Mouse (Mus musculus): ENCODE results near the gene Dolk. TPM values are rescaled to one million over a fixed set of nuclear protein-coding genes. Genes with fewer than 3 reads are reported as not detected.

Gene Dolk
- polyA plus RNA-seq, 1 experiment from 2014 or later = 34.0 TPM

DNA sequence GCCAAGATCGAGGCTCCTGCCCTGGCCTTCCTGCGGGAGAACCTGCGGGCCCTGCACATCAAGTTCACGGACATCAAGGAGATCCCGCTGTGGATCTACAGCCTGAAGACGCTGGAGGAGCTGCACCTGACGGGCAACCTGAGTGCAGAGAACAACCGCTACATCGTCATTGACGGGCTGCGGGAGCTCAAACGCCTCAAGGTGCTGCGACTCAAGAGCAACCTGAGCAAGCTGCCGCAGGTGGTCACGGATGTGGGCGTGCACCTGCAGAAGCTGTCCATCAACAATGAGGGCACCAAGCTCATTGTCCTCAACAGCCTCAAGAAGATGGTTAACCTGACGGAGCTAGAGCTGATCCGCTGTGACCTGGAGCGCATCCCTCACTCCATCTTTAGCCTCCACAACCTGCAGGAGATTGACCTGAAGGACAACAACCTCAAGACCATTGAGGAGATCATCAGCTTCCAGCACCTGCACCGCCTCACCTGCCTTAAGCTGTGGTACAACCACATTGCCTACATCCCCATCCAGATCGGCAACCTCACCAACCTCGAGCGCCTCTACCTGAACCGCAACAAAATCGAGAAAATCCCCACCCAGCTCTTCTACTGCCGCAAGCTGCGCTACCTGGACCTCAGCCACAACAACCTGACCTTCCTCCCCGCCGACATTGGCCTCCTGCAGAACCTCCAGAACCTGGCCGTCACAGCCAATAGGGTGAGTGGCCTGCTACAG, 29.4 kb downstream of the Dolk start:
- ATAC-seq (replicated peaks; ENCODE audit: low FRiP score) = no peak
- no peak overlapping the region for H3K4me2 ChIP-seq
- WGBS = 96% methylated on average over 30 of the region's 30 CpGs
- H3K27ac ChIP-seq = no peak overlapping the region
- peaks cover 31% of the 10 kb centered on the region for H3K4me1 ChIP-seq
- no peaks in the 10 kb centered on the region for H3K27me3 ChIP-seq
- no peaks in the 10 kb centered on the region for H3K9me3 ChIP-seq (replicated peaks)
- H3K9ac ChIP-seq = no peak overlapping the region
- peaks cover 76% of the 10 kb centered on the region for H3K36me3 ChIP-seq
- no peak overlapping the region for H3K4me3 ChIP-seq (replicated peaks)

DNA sequence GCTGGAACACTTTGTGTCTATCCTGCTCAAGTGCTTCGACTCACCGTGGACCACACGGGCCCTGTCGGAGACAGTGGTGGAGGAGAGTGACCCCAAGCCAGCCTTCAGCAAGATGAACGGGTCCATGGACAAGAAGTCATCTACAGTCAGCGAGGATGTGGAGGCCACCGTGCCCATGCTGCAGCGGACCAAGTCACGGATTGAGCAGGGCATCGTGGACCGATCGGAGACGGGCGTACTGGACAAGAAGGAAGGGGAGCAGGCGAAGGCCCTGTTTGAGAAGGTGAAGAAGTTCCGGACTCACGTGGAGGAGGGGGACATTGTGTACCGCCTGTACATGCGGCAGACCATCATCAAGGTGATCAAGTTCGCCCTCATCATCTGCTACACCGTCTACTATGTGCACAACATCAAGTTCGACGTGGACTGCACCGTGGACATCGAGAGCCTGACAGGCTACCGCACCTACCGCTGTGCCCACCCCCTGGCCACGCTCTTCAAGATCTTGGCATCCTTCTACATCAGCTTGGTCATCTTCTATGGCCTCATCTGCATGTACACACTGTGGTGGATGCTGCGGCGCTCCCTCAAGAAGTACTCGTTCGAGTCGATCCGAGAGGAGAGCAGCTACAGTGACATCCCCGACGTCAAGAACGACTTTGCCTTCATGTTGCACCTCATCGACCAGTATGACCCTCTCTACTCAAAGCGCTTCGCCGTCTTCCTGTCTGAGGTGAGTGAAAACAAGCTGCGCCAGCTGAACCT, 30.3 kb downstream of the Dolk start:
- no peaks in the 10 kb centered on the region for H3K27me3 ChIP-seq
- no peak overlapping the region for H3K27ac ChIP-seq
- no peak overlapping the region for H3K4me2 ChIP-seq
- H3K4me1 ChIP-seq = peaks cover 34% of the 10 kb centered on the region
- H3K4me3 ChIP-seq (replicated peaks) = no peak overlapping the region
- H3K9ac ChIP-seq = no peak overlapping the region
- no peak for ATAC-seq (replicated peaks; ENCODE audit: low FRiP score)
- WGBS = 94% methylated on average over 42 of the region's 42 CpGs
- peaks cover 67% of the 10 kb centered on the region for H3K36me3 ChIP-seq
- no peaks in the 10 kb centered on the region for H3K9me3 ChIP-seq (replicated peaks)

DNA sequence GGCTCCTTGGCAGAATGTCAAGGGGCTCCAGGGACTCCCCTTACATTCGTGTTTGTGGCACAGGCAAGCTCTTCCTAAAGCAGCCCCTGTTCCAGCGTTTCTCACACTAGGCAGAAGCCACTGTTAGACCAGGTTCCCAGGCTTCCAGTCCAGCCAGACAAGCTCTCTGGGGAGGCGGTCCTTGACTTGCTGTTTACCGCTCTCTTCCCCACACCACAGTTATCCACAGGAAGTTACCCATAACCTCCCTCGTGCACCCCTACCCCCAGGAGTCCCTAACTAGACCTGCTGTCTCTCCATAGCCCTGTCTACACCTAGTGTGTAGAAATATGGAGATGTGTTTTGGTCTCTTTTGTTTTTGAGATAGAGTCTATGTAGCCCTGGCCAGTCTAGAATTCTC, 32.3 kb downstream of the Dolk start:
- Histone ChIP-seq H3K4me1 (peaks cover 30% of the 10 kb centered on the region), H3K36me3 (peaks cover 64% of the 10 kb centered on the region), H3K27ac (no peak overlapping the region), H3K4me3 (replicated peaks) (no peak overlapping the region), H3K27me3 (no peaks in the 10 kb centered on the region), H3K9me3 (replicated peaks) (no peaks in the 10 kb centered on the region), H3K4me2 (no peak overlapping the region), H3K9ac (no peak overlapping the region)
- 80% methylated on average over 5 of the region's 5 CpGs for WGBS
- ATAC-seq (replicated peaks; ENCODE audit: low FRiP score) = no peak

DNA sequence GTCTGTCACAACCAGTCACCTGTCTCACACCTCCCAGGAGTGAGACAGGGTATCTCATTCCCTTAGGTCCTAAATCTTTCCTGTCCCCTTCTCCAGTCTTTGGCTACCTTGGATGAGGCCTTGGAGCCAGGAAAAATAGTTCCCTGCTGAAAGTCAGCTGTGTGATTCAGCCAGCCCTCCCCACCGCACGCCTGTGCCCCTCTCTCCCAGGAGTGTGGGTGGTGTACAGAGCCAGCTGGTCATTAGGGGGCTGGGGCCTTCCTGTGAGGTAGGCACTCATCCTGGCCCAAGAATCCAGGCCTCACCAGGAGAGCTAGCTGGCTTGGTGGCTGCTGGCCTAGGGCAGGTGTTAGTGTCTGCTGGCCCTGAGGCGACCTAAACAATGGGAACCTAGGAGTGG, 33.6 kb downstream of the Dolk start:
- no peak overlapping the region for H3K4me2 ChIP-seq
- no peaks in the 10 kb centered on the region for H3K9me3 ChIP-seq (replicated peaks)
- H3K27ac ChIP-seq = peak overlapping the region; percentile 42
- H3K4me1 ChIP-seq = peaks cover 19% of the 10 kb centered on the region
- WGBS = 56% methylated on average over 3 of the region's 3 CpGs
- H3K4me3 ChIP-seq (replicated peaks) = no peak overlapping the region
- H3K27me3 ChIP-seq = no peaks in the 10 kb centered on the region
- ATAC-seq (replicated peaks; ENCODE audit: low FRiP score) = 0 out of 2 replicates have a peak, but pooled peaks have one; percentile 37
- peaks cover 60% of the 10 kb centered on the region for H3K36me3 ChIP-seq
- H3K9ac ChIP-seq = no peak overlapping the region

DNA sequence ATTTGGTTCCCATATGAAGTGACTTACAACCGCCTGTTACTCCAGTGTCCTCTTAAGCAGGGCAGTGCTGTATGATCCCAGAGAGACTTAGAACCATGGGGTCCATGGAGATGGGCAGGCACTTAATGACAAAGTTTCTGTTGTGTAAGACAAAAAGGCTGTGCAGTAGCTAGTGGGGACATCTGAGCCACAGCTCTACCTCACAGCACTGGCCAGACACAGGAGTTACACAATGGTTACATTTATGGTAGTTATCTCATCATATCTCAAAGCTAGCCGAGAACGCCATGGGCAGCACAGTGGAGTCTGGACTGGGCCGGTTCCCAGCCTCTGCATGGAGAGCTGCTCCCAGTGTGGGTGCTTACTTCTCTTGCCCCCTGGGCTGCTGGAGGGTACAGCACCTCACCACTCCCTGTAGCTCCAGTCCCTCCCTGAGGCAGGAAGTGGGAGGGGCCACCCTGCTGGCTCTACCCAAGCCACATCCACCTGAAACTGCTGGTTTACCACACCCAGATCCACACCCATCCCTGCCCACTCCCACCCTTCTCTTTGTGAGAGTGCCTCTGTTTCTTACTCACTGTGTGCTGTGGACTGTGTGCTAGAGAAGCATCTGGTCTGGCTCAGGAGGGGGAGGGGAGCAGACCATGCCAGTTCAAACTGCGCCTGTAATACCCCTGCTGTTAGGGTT, 34.6 kb downstream of the Dolk start:
- H3K4me2 ChIP-seq = no peak overlapping the region
- ATAC-seq (replicated peaks; ENCODE audit: low FRiP score) = peak; percentile 82
- 78% methylated on average over 5 of the region's 5 CpGs for WGBS

DNA sequence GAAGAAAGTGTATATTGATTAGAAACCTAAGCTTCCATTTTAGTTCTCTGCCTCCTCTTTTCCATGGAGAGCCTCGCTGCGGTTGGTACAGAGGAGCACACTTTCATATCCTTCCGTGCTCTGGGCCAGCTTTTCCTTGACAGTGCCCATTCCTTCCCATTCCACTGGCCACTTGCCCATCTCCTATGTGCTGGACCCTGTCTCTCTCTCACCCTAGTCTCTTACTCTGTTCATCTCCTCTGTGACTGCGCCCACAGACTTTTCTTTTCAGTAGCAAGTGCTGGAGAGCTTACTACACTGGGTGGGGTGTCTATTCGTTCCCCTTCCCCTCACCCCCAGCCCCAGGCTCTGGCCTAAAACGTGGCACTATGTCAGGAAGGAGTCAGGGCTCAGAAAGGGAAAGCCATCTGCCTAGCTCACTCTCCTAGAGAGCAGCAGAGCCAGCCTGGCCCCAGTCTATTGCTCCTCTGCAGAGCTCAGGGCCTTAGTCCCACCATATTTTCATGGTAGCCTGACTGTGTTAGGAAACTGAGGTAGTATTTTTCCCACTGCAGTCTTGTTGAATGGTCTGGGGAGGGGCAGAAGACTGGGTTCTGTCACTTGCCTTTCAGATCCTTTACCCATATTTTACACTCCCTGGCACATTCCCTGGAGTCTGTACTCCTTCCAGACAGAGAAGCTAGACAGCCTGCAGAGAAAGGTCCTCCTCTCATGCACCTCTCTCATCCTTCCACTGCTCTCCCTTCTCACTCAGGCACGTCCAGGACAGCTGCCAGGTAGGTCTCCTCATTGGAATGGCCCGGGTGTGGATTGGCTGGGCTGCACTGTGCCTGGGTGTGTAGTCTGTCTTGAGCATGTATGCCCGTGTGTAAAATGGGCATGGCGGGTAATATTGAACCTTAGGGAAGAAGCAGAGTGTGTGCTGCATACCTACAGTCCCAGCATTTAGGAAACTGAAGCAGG, 35.7 kb downstream of the Dolk start:
- peaks cover 22% of the 10 kb centered on the region for H3K4me1 ChIP-seq
- no peaks in the 10 kb centered on the region for H3K27me3 ChIP-seq
- 86% methylated on average over 10 of the region's 10 CpGs for WGBS
- no peak overlapping the region for H3K9ac ChIP-seq
- 0 out of 2 replicates have a peak overlapping the region, but pooled peaks have one; percentile 9 for H3K27ac ChIP-seq
- H3K4me2 ChIP-seq = no peak overlapping the region
- no peaks in the 10 kb centered on the region for H3K9me3 ChIP-seq (replicated peaks)
- peaks cover 50% of the 10 kb centered on the region for H3K36me3 ChIP-seq
- no peak for ATAC-seq (replicated peaks; ENCODE audit: low FRiP score)
- no peak overlapping the region for H3K4me3 ChIP-seq (replicated peaks)

More for the DNA sequence above, 34.6 kb downstream of the Dolk start:
- H3K4me3 ChIP-seq (replicated peaks) = no peak overlapping the region
- H3K9me3 ChIP-seq (replicated peaks) = no peaks in the 10 kb centered on the region
- peaks cover 22% of the 10 kb centered on the region for H3K4me1 ChIP-seq
- H3K36me3 ChIP-seq = peaks cover 52% of the 10 kb centered on the region
- no peaks in the 10 kb centered on the region for H3K27me3 ChIP-seq
- peak overlapping the region; percentile 42 for H3K27ac ChIP-seq
- no peak overlapping the region for H3K9ac ChIP-seq

DNA sequence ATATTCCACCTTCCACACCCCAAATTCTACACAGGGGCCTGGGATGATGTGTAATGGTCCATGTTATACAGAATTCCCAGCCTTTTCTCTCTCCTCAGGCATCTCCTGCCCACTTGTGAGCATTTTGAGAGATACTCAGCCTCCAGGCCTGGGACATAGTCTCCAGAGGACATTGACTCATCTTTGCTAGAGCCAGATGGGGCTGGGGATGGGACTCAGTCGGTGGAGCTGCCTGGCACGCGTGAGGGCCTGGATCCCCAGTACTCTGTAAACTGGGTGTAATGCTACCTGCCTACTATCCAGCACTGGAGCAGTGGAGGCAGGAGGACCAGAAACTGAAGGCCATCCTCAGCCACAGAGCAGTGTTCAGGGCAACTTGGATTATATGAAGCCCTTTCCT, 37.0 kb downstream of the Dolk start:
- Histone ChIP-seq H3K4me2 (no peak overlapping the region), H3K4me1 (peaks cover 29% of the 10 kb centered on the region), H3K9me3 (replicated peaks) (no peaks in the 10 kb centered on the region), H3K27me3 (no peaks in the 10 kb centered on the region), H3K4me3 (replicated peaks) (no peak overlapping the region), H3K36me3 (peaks cover 46% of the 10 kb centered on the region), H3K27ac (no peak overlapping the region), H3K9ac (no peak overlapping the region)
- ATAC-seq (replicated peaks; ENCODE audit: low FRiP score) = no peak
- 95% methylated on average over 3 of the region's 3 CpGs for WGBS

DNA sequence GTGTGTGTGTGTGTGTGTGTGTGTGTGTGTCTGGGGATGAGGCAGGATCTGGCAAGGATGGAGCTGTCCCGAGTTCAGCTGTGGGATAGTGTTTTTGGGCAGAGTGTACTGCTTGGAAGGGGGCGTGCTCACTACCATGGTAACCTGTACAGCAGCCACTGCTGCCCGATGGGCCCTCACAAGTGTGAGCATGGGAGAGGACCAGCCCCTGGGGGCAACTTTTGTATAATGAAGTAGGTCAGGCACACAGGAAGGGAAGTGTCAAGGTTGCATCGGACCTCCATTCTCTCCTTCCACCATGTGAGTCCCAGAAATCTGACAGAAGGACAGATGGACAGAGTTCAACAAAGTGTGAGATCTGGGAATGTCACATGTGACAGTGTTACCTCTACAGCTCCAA, 38.5 kb downstream of the Dolk start:
- H3K9ac ChIP-seq = no peak overlapping the region
- H3K4me1 ChIP-seq = peaks cover 32% of the 10 kb centered on the region
- 75% methylated on average over 4 of the region's 4 CpGs for WGBS
- no peaks in the 10 kb centered on the region for H3K27me3 ChIP-seq
- H3K36me3 ChIP-seq = peaks cover 60% of the 10 kb centered on the region
- ATAC-seq (replicated peaks; ENCODE audit: low FRiP score) = no peak
- H3K4me2 ChIP-seq = no peak overlapping the region
- H3K9me3 ChIP-seq (replicated peaks) = no peaks in the 10 kb centered on the region
- no peak overlapping the region for H3K27ac ChIP-seq
- no peak overlapping the region for H3K4me3 ChIP-seq (replicated peaks)

DNA sequence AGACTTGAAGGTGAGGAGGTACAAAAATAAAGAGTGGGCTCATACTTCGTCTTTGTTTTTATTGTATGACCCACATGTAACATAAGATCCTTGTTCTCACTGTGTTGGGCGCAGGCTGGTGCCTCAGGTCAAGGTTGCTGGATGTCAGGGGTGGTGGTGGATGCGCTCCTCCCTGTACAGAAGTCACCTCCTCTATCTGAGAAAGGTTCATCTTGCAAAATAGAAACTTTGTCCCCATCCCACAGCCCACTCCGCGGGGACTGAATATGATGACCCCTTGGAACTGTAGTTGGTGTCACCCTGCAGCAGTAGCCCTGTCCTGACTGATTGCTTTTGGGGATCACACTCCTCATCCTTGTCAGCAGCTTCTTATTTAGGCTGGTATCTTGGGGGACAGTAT, 39.1 kb downstream of the Dolk start:
- H3K9me3 ChIP-seq (replicated peaks) = no peaks in the 10 kb centered on the region
- no peak overlapping the region for H3K9ac ChIP-seq
- H3K27me3 ChIP-seq = no peaks in the 10 kb centered on the region
- WGBS = 63% methylated on average over 5 of the region's 5 CpGs
- no peak overlapping the region for H3K27ac ChIP-seq
- ATAC-seq (replicated peaks; ENCODE audit: low FRiP score) = no peak
- H3K4me1 ChIP-seq = peaks cover 34% of the 10 kb centered on the region
- H3K4me3 ChIP-seq (replicated peaks) = no peak overlapping the region
- H3K4me2 ChIP-seq = no peak overlapping the region
- H3K36me3 ChIP-seq = peaks cover 62% of the 10 kb centered on the region

DNA sequence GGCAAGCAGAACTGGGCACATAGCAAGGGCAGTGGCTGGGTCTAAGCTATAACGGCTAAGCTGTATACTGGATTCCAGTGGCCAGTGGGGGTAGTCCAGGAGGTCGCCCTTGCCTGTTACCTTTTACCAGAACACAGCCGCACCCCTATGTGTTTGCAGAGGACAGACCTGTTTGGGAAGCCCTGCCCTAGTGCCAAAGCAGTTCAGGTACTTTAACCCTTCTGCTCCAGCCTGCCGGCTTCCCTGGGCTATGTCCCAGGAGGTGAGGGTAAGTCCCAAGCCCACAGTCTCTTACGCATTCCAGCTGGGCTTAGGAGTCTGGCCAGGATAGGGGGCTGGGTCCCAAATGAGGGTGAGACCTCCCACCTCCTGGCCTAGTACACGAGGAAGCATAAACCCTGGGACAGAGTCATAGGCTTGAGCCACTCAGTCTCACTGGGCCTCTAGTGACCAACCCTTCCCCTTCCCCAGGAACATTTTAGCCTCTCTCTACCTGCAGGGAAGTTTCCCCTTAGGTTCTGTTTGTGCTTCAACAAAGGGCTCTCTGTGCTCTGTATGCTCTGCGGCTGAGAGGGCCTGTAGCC, 41.4 kb downstream of the Dolk start:
- no peaks in the 10 kb centered on the region for H3K27me3 ChIP-seq
- peaks cover 46% of the 10 kb centered on the region for H3K4me1 ChIP-seq
- no peak overlapping the region for H3K4me2 ChIP-seq
- no peaks in the 10 kb centered on the region for H3K9me3 ChIP-seq (replicated peaks)
- ATAC-seq (replicated peaks; ENCODE audit: low FRiP score) = no peak
- no peak overlapping the region for H3K27ac ChIP-seq
- no peak overlapping the region for H3K9ac ChIP-seq
- H3K4me3 ChIP-seq (replicated peaks) = no peak overlapping the region
- H3K36me3 ChIP-seq = peaks cover 76% of the 10 kb centered on the region
- 58% methylated on average over 7 of the region's 7 CpGs for WGBS

DNA sequence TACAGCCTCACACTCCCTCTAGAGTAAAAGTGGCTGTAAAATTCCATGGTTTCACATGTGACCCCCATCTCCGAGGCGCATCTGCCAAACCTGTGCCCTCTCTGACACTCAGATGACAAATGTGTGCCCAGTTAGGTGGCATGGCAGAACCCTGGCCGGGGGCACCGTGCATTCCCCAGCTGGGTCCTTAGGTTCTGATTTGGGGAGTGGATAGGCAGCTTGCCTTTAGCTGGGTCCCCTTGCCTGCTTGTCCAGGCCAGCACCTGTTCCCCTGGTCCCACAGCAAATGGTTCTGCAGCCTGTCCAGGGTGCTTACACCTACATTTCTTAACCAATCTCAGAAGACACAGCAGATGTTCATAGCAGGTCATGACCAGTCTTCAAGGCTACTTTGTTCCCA, 42.7 kb downstream of the Dolk start:
- no peak for ATAC-seq (replicated peaks; ENCODE audit: low FRiP score)
- peaks cover 59% of the 10 kb centered on the region for H3K4me1 ChIP-seq
- no peak overlapping the region for H3K4me3 ChIP-seq (replicated peaks)
- no peaks in the 10 kb centered on the region for H3K9me3 ChIP-seq (replicated peaks)
- peak overlapping the region; percentile 72 for H3K27ac ChIP-seq
- no peak overlapping the region for H3K9ac ChIP-seq
- peaks cover 63% of the 10 kb centered on the region for H3K36me3 ChIP-seq
- 83% methylated on average over 4 of the region's 4 CpGs for WGBS
- no peak overlapping the region for H3K4me2 ChIP-seq
- H3K27me3 ChIP-seq = no peaks in the 10 kb centered on the region
